Mouse (Mus musculus) gastrocnemius, postnatal 14 days (tissue): ENCODE data around the gene Gimap5. TPM values are rescaled to one million over a fixed set of nuclear protein-coding genes. Genes with fewer than 3 reads are reported as not detected.

Experiments used
- DNase-seq: peaks from one replicate; pipeline ENCODE4 v3.0.0; 2021; ENCODE audit warnings: mixed read lengths
- intact Hi-C: fragments of 180-260 bp; cut with DNase I; formaldehyde crosslinking; loops from one replicate; pipeline ENCODE4 v1.15.1; 2025; ENCODE audit warnings: low total_unique reads
- total RNA-seq, 2 experiments: library from RNA; stranded (reverse); gene quantifications; 2 replicates each; pipeline ENCODE4 v1.2.3; 2021

Gimap5 gene
- total RNA-seq, 2 experiments from 2014 or later, result 3.6 to 4.5 TPM

- DNase-seq, result no peak
- intact Hi-C loops, result no loop called here
These were observed 6.8 kb upstream of the Gimap5 start, which contains the start of gene Gimap1 for GRCm38 (mm10) chr6:48738961-48739779. Gene Gimap1 (plus strand): TSS chr6:48739054.

- intact Hi-C loops, result no loop called here
- DNase-seq, result no peak
These were observed 6.3 kb upstream of the Gimap5 start for GRCm38 (mm10) chr6:48739780-48740055.

GRCm38 (mm10) chr6:48740501-48741169, 5.4 kb upstream of the Gimap5 start:
- no peak for DNase-seq
- intact Hi-C loops, result no loop called here

GRCm38 (mm10) chr6:48741273-48741672, 4.7 kb upstream of the Gimap5 start:
- intact Hi-C loops, result no loop called here
- DNase-seq, result no peak

GRCm38 (mm10) chr6:48741711-48742206, 4.2 kb upstream of the Gimap5 start:
- intact Hi-C loops, result no loop called here
- no peak for DNase-seq

DNA sequence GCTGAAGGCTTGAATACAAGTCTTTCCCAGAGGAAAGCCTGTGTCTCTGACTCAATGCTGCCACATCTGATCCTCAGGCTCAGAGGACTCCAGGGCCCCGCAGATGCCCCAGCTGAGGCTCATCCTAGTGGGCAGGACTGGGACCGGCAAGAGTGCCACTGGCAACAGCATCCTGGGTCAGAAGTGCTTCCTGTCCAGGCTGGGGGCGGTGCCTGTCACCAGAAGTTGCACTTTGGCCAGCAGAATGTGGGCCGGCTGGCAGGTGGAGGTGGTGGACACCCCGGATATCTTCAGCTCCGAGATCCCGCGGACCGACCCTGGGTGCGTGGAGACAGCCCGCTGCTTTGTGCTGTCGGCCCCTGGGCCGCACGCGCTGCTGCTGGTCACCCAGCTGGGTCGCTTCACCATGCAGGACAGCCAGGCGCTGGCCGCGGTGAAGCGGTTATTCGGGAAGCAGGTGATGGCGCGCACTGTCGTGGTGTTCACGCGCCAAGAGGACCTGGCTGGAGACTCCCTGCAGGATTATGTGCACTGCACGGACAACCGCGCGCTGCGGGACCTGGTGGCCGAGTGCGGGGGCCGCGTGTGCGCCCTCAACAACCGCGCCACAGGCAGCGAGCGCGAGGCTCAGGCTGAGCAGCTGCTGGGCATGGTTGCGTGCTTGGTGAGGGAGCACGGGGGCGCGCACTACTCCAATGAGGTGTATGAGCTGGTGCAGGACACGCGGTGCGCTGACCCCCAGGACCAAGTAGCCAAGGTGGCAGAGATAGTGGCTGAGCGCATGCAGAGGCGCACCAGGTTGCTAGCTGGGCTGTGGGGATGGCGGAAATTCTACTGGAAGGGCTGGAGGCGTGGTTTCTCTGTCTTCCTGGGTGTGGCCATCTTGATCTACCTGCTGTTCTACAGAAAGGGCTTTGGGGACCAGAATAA, 3.3 kb upstream of the Gimap5 start:
- no peak for DNase-seq
- intact Hi-C loops, result no loop called here

- intact Hi-C loops, result no loop called here
- no peak for DNase-seq
These were observed 507 bp upstream of the Gimap5 start for GRCm38 (mm10) chr6:48745490-48745889.

GRCm38 (mm10) chr6:48747091-48747966, 1.3 kb downstream of the Gimap5 start:
- intact Hi-C loops, result no loop called here
- no peak for DNase-seq

DNA sequence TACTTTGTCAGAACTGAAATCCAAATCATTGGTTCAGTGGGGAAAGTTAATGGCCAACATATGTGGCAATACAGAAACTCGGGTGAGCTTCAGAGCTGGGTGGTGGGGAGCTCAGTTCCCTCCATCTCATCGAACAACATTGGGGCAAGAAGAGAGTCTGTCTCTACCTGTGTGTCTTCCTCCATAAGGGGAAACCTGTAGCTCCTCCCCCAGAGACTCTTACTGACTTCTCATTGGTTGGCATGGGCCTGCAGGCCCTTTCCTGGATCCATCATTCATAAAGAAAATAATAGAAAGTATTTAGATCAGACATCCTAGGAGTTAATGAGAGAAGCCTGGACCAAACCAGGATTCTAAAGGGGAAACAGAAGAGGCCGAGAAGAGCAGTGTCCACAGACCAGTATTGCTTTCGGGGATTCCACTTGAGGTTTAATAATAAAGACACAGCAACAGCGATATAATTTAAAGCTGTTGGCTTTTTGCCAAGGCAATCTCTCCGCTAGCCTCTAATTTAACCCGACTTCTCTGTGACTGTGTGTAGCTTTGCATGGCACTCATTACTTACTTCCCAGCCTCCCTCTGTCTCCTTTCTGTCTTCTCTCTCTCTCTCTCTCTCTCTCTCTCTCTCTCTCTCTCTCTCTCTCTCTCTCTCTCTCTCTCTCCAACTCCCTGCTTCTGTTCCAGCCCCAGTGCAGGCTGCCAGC, 17.7 kb downstream of the Gimap5 start:
- intact Hi-C loops, result no loop called here
- DNase-seq, result no peak

DNA sequence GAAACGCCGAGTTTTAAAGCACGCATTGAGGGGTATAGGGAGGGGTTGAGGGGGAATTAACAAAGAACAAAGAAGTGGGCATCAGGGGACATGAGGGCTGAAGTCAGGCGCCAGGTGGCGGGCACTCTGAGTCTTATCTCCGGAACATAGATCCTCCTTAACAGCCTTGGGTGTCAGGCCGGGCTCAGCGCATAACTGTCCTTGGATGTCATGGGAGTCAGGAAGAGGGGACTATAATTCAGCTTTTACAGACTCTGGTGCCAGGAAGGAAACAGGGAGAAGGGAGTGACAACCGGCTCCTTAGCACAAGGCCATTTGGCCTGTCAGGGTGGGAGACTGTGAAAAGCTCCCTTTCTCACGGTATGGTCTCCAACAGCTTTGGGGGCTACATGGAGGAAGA, 18.5 kb downstream of the Gimap5 start:
- intact Hi-C loops, result no loop called here
- DNase-seq, result no peak

DNA sequence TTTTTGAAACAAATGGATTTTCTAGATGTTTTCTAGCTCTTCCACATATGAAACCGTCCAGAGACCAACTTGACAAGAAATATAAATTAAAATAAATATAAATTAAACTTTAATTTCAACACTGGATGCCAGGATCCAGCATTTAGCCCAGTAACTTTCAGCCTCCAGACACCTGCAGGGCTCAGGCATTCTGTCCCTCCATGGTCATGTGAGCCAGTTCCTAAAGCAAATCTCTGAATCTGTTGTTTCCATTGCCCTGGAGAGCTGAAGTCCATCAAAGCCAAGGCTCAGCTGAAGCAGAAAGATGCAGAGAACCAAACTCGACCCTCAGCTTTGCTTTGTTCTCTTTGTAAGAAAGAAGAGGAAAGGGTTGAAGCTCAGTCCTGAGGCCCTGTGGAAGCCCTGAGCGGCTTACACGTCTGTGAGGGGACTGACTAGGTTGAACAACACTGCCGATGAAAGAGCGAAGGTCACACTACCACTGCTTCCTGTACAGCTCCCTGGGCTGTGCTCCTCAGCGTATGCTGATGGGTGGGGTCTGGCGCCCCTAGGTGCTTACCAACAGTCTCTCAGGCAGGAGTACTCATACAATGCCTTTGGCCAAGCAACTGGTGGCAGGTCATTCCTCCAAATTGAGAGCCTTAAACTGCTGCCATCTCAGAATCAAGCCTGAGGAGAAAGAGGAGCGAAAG, 22.3 kb downstream of the Gimap5 start:
- intact Hi-C loops, result no loop called here
- no peak for DNase-seq

DNA sequence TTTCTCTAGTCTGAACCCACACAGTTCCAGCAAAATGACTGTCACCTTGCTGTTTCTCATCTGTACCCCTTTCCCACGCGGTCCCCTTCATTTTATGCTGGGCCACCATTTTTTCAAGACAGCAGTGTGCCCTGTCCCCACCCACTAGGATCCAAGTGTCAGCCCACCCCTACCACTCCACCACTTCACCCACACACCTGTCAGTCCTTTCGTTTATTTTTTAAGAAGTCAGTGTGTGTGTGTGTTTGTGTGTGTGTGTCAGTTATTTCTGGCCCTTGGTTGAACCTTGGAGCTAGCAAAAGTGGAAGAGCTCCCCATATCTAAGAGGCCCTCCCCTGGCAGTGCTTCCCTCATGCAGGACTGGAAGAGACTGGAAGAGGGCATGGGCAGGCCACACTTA, 22.9 kb downstream of the Gimap5 start:
- intact Hi-C loops, result no loop called here
- DNase-seq, result no peak

DNA sequence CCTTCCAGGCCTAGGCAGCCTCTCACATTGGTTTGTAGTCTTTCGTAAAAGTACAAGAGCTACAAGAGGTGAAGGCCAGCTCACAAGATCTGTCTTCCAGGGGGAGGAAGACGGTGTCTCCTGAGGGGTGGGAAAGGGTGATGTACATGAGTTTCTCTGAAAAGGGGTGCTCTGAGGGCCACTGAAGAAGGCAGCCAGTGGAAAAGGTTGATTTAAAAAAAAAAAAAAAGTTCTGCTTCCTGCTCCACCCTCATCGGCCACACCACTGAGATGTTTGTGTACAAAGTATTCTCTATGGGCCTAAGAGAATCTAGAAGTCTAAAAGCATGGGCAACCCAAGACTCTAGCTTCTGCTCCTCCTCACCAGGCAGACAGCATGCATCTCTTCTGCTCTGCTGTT, 24.7 kb downstream of the Gimap5 start, which contains the start of gene Gimap3:
Gene Gimap3, minus strand, starts transcription at position 156 of the 400 bp plus-strand sequence.
- DNase-seq, result no peak
- intact Hi-C loops, result loop anchor here (5.0 kb wide), 1 partner anchor 123 kb away; the partner anchor contains the start of gene Gimap8

- DNase-seq, result peak; percentile 77
- intact Hi-C loops, result loop anchor here (5.0 kb wide), 1 partner anchor 125 kb away; the partner anchor contains the start of gene Gimap8
These were observed 26.0 kb downstream of the Gimap5 start for GRCm38 (mm10) chr6:48772030-48772429.

- intact Hi-C loops, result no loop called here
- DNase-seq, result no peak
These were observed 38.4 kb downstream of the Gimap5 start for GRCm38 (mm10) chr6:48784406-48784805.

- DNase-seq, result peak; percentile 23
- intact Hi-C loops, result no loop called here
These were observed 39.2 kb downstream of the Gimap5 start for GRCm38 (mm10) chr6:48785189-48785588.

DNA sequence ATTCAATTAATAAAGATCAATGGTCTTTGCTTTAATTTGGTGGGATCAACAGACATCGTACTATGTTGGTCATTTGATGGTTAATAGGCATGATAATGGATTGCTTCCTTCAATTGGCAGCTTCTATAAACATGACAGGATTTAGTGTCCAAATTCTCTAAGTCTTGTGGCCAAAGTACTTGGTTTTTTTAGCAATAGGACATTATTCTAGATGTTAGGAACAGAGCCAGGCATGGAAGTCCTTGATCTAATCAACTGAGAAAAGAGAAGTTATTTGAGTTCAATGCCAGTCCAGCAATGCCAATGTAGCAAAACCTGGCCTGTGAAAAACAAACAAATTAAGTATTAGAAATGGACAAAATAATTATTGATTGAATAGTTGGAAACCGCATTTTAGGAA, 39.6 kb downstream of the Gimap5 start:
- DNase-seq, result no peak
- intact Hi-C loops, result no loop called here

GRCm38 (mm10) chr6:48787867-48788266, 41.9 kb downstream of the Gimap5 start:
- intact Hi-C loops, result no loop called here
- no peak for DNase-seq
